Mouse (Mus musculus) kidney, adult 2 months (tissue): ENCODE results near the gene Rufy2. TPM values are rescaled to one million over a fixed set of nuclear protein-coding genes. Genes with fewer than 3 reads are reported as not detected.

Experiments
- DNase-seq: peaks from one replicate; pipeline ENCODE4 v3.0.0; 2021
- H3K27ac ChIP-seq: fragments of 200-500 bp; 2 replicates; pipeline ENCODE4 v1.5.1; 2012; ENCODE audit warnings: low read depth, low read length, control low read depth, inconsistent platforms; ENCODE audit not compliant: insufficient read depth
- H3K27me3 ChIP-seq: fragments of 200-500 bp; replicated peaks from 2 replicates; pipeline ENCODE4 v1.6.1; 2012; ENCODE audit warnings: mild to moderate bottlenecking, moderate library complexity, low read length, inconsistent platforms; ENCODE audit not compliant: control insufficient read depth, insufficient read depth
- H3K36me3 ChIP-seq: fragments of 200-500 bp; 2 replicates; pipeline ENCODE4 v1.6.1; 2012; ENCODE audit warnings: mild to moderate bottlenecking, moderate library complexity, low read length, inconsistent platforms; ENCODE audit not compliant: control insufficient read depth, insufficient read depth
- H3K4me1 ChIP-seq: fragments of 200-500 bp; 2 replicates; pipeline ENCODE4 v1.6.1; 2011; ENCODE audit warnings: low read length; ENCODE audit not compliant: control insufficient read depth, insufficient read depth
- H3K4me3 ChIP-seq: fragments of 200-500 bp; 2 replicates; pipeline ENCODE4 v1.5.1; 2011; ENCODE audit warnings: mild to moderate bottlenecking, low read depth, low read length, control low read depth; ENCODE audit not compliant: insufficient read depth
- CTCF ChIP-seq: fragments of 200-500 bp; conservative IDR thresholded peaks from 2 replicates; pipeline ENCODE4 v1.5.1; 2011; ENCODE audit warnings: low read depth, mild to moderate bottlenecking, control low read depth, low read length, moderate library complexity, mixed read lengths; ENCODE audit not compliant: insufficient read depth, insufficient read length
- POLR2A ChIP-seq: fragments of 200-500 bp; IDR thresholded peaks from one replicate; pipeline ENCODE4 v1.6.1; 2011; ENCODE audit warnings: low read depth, low read length, control low read depth
- WGBS: fragments of 180-500 bp; shearing (Covaris S2); methylation state at CpG from one replicate; pipeline ENCODE4 v1.1.7; 2018; 5-methylcytosine and 5-hydroxymethylcytosine counted together
- polyA plus RNA-seq: library from polyadenylated mRNA; depleted of rRNA; stranded (reverse); fragments of >200 nt; gene quantifications from 2 replicates; pipeline ENCODE4 v1.2.3, GENCODE M21; 2012

Rufy2 gene
- polyA plus RNA-seq, 1 experiment = 4.0 TPM

- no peaks in the 10 kb centered on the region for H3K27me3 ChIP-seq
- no peak overlapping the region for H3K4me3 ChIP-seq
- TF ChIP-seq POLR2A (no peak), CTCF (no peak)
- WGBS = 63% methylated on average over 3 of the region's 3 CpGs
- no peaks in the 10 kb centered on the region for H3K4me1 ChIP-seq
- DNase-seq = no peak
- no peak overlapping the region for H3K27ac ChIP-seq
- H3K36me3 ChIP-seq = no peaks in the 10 kb centered on the region
These were observed 52.9 kb downstream of the Rufy2 start for GRCm38 (mm10) chr10:63032956-63033355.

GRCm38 (mm10) chr10:63038571-63039320 is 58.7 kb downstream of the Rufy2 start:
- Histone ChIP-seq H3K27ac (peak overlapping the region; percentile 11; the same call in 1 of the 2 replicates), H3K36me3 (no peaks in the 10 kb centered on the region), H3K4me3 (peak overlapping the region; percentile 36; the same call in 1 of the 2 replicates), H3K4me1 (peaks cover 7% of the 10 kb centered on the region; the same call in 1 of the 2 replicates), H3K27me3 (no peaks in the 10 kb centered on the region)
- DNase-seq = peak; percentile 51
- WGBS = 40% methylated on average over 14 of the region's 14 CpGs
- TF ChIP-seq CTCF (no peak), POLR2A (no peak)

GRCm38 (mm10) chr10:63039867-63040628 is 60.0 kb downstream of the Rufy2 start:
- H3K27ac ChIP-seq = no peak overlapping the region
- H3K36me3 ChIP-seq = no peaks in the 10 kb centered on the region
- H3K4me1 ChIP-seq = peaks cover 7% of the 10 kb centered on the region; the same call in 1 of the 2 replicates
- 58% methylated on average over 5 of the region's 5 CpGs for WGBS
- no peak overlapping the region for H3K4me3 ChIP-seq
- H3K27me3 ChIP-seq = no peaks in the 10 kb centered on the region
- TF ChIP-seq POLR2A = no peak
- no peak for TF ChIP-seq CTCF
- DNase-seq = peak; percentile 72

GRCm38 (mm10) chr10:63043154-63043553 is 63.1 kb downstream of the Rufy2 start:
- no peaks in the 10 kb centered on the region for H3K36me3 ChIP-seq
- H3K4me3 ChIP-seq = no peak overlapping the region
- H3K4me1 ChIP-seq = peaks cover 7% of the 10 kb centered on the region; the same call in 1 of the 2 replicates
- no peak overlapping the region for H3K27ac ChIP-seq
- 69% methylated on average over 3 of the region's 3 CpGs for WGBS
- no peak for DNase-seq
- no peaks in the 10 kb centered on the region for H3K27me3 ChIP-seq
- no peak for TF ChIP-seq POLR2A
- no peak for TF ChIP-seq CTCF

- Histone ChIP-seq H3K36me3 (no peaks in the 10 kb centered on the region; the same call in 1 of the 2 replicates), H3K27me3 (no peaks in the 10 kb centered on the region), H3K27ac (no peak overlapping the region), H3K4me1 (peaks cover 3% of the 10 kb centered on the region; the same call in 1 of the 2 replicates), H3K4me3 (no peak overlapping the region)
- 88% methylated on average over 8 of the region's 8 CpGs for WGBS
- no peak for TF ChIP-seq POLR2A
- no peak for TF ChIP-seq CTCF
- DNase-seq = no peak
These were observed 67.7 kb downstream of the Rufy2 start for GRCm38 (mm10) chr10:63047751-63048150.

GRCm38 (mm10) chr10:63049106-63049505 is 69.1 kb downstream of the Rufy2 start:
- Histone ChIP-seq H3K27ac (peak overlapping the region; percentile 29; the same call in 1 of the 2 replicates), H3K4me3 (no peak overlapping the region), H3K36me3 (no peaks in the 10 kb centered on the region; the same call in 1 of the 2 replicates), H3K4me1 (peaks cover 3% of the 10 kb centered on the region; the same call in 1 of the 2 replicates), H3K27me3 (no peaks in the 10 kb centered on the region)
- DNase-seq = peak; percentile 78
- TF ChIP-seq CTCF (no peak), POLR2A (no peak)
- WGBS = 50% methylated on average over 2 of the region's 2 CpGs

- H3K4me1 ChIP-seq = peaks cover 3% of the 10 kb centered on the region; the same call in 1 of the 2 replicates
- TF ChIP-seq CTCF = no peak
- TF ChIP-seq POLR2A = no peak
- no peak overlapping the region for H3K4me3 ChIP-seq
- H3K27me3 ChIP-seq = no peaks in the 10 kb centered on the region
- WGBS = 74% methylated on average over 7 of the region's 7 CpGs
- no peak for DNase-seq
- no peaks in the 10 kb centered on the region; the same call in 1 of the 2 replicates for H3K36me3 ChIP-seq
- H3K27ac ChIP-seq = no peak overlapping the region
These were observed 71.2 kb downstream of the Rufy2 start for GRCm38 (mm10) chr10:63051267-63051666.
